Mouse (Mus musculus): ENCODE results near the gene Ppif.

- no peak for TF ChIP-seq CTCF (IDR thresholded peaks at IDR 0.05; ENCODE audit: borderline replicate concordance, insufficient read depth, low read length)
- no peak for TF ChIP-seq POLR2A (IDR thresholded peaks at IDR 0.05; ENCODE audit: low read depth, low read length)
Observed at GRCm38 (mm10) chr14:25686983-25687901, 6.7 kb upstream of the Ppif start.
